Mouse (Mus musculus): Measurements from ENCODE around the gene Szt2. TPM values are rescaled to one million over a fixed set of nuclear protein-coding genes. Genes with fewer than 3 reads are reported as not detected.

Gene Szt2
- polyA plus RNA-seq, 1 experiment from 2014 or later = 7.6 TPM

- Histone ChIP-seq H3K27ac (ENCODE audit: low read depth, low read length) (no peak overlapping the region), H3K4me1 (ENCODE audit: control insufficient read depth, insufficient read depth, low read length) (no peaks in the 10 kb centered on the region), H3K4me2 (no peak overlapping the region), H3K9ac (ENCODE audit: low read depth, low read length) (no peak overlapping the region), H3K4me3 (ENCODE audit: low read depth, low read length) (no peak overlapping the region), H3K9me3 (replicated peaks; ENCODE audit: control insufficient read depth, low read length) (no peaks in the 10 kb centered on the region), H3K36me3 (ENCODE audit: control insufficient read depth, insufficient read depth, low read length) (peaks cover 35% of the 10 kb centered on the region), H3K27me3 (ENCODE audit: control insufficient read depth, insufficient read depth, low read length) (no peaks in the 10 kb centered on the region)
- no peak for ATAC-seq (replicated peaks; ENCODE audit: insufficient number of reproducible peaks, low FRiP score, low TSS enrichment)
- WGBS (ENCODE audit: insufficient replicate concordance) = 84% methylated on average over 13 of the region's 13 CpGs
These were observed 8.2 kb upstream of the Szt2 start for GRCm38 (mm10) chr4:118417112-118417797.

- Histone ChIP-seq H3K27ac (ENCODE audit: low read depth, low read length) (no peak overlapping the region), H3K4me2 (no peak overlapping the region), H3K9ac (ENCODE audit: low read depth, low read length) (no peak overlapping the region), H3K4me1 (ENCODE audit: control insufficient read depth, insufficient read depth, low read length) (no peaks in the 10 kb centered on the region), H3K36me3 (ENCODE audit: control insufficient read depth, insufficient read depth, low read length) (peaks cover 39% of the 10 kb centered on the region), H3K9me3 (replicated peaks; ENCODE audit: control insufficient read depth, low read length) (no peaks in the 10 kb centered on the region), H3K27me3 (ENCODE audit: control insufficient read depth, insufficient read depth, low read length) (no peaks in the 10 kb centered on the region), H3K4me3 (ENCODE audit: low read depth, low read length) (no peak overlapping the region)
- WGBS (ENCODE audit: insufficient replicate concordance) = 87% methylated on average over 5 of the region's 5 CpGs
- ATAC-seq (replicated peaks; ENCODE audit: insufficient number of reproducible peaks, low FRiP score, low TSS enrichment) = no peak
These were observed 7.3 kb upstream of the Szt2 start for GRCm38 (mm10) chr4:118416329-118416728.

GRCm38 (mm10) chr4:118415779-118416178, 6.7 kb upstream of the Szt2 start:
- no peaks in the 10 kb centered on the region for H3K9me3 ChIP-seq (replicated peaks; ENCODE audit: control insufficient read depth, low read length)
- no peak overlapping the region for H3K9ac ChIP-seq (ENCODE audit: low read depth, low read length)
- whole genome bisulfite sequencing (ENCODE audit: insufficient replicate concordance) = 80% methylated on average over 2 of the region's 2 CpGs
- no peak for ATAC-seq (replicated peaks; ENCODE audit: insufficient number of reproducible peaks, low FRiP score, low TSS enrichment)
- peaks cover 38% of the 10 kb centered on the region for H3K36me3 ChIP-seq (ENCODE audit: control insufficient read depth, insufficient read depth, low read length)
- no peaks in the 10 kb centered on the region for H3K4me1 ChIP-seq (ENCODE audit: control insufficient read depth, insufficient read depth, low read length)
- H3K27ac ChIP-seq (ENCODE audit: low read depth, low read length) = no peak overlapping the region
- no peaks in the 10 kb centered on the region for H3K27me3 ChIP-seq (ENCODE audit: control insufficient read depth, insufficient read depth, low read length)
- no peak overlapping the region for H3K4me2 ChIP-seq
- H3K4me3 ChIP-seq (ENCODE audit: low read depth, low read length) = no peak overlapping the region

GRCm38 (mm10) chr4:118413553-118413952, 4.5 kb upstream of the Szt2 start:
- Histone ChIP-seq H3K27ac (ENCODE audit: low read depth, low read length) (no peak overlapping the region), H3K36me3 (ENCODE audit: control insufficient read depth, insufficient read depth, low read length) (peaks cover 35% of the 10 kb centered on the region), H3K4me2 (no peak overlapping the region), H3K27me3 (ENCODE audit: control insufficient read depth, insufficient read depth, low read length) (no peaks in the 10 kb centered on the region), H3K4me1 (ENCODE audit: control insufficient read depth, insufficient read depth, low read length) (peaks cover 6% of the 10 kb centered on the region; the same call in 1 of the 2 replicates), H3K9me3 (replicated peaks; ENCODE audit: control insufficient read depth, low read length) (no peaks in the 10 kb centered on the region), H3K9ac (ENCODE audit: low read depth, low read length) (no peak overlapping the region), H3K4me3 (ENCODE audit: low read depth, low read length) (no peak overlapping the region)
- ATAC-seq (replicated peaks; ENCODE audit: insufficient number of reproducible peaks, low FRiP score, low TSS enrichment) = no peak
- 91% methylated on average over 5 of the region's 5 CpGs for WGBS (ENCODE audit: insufficient replicate concordance)

- H3K4me1 ChIP-seq (ENCODE audit: control insufficient read depth, insufficient read depth, low read length) = peaks cover 11% of the 10 kb centered on the region; the same call in 1 of the 2 replicates
- peaks cover 25% of the 10 kb centered on the region for H3K36me3 ChIP-seq (ENCODE audit: control insufficient read depth, insufficient read depth, low read length)
- no peak overlapping the region for H3K27ac ChIP-seq (ENCODE audit: low read depth, low read length)
- ATAC-seq (replicated peaks; ENCODE audit: insufficient number of reproducible peaks, low FRiP score, low TSS enrichment) = no peak
- WGBS (ENCODE audit: insufficient replicate concordance) = 92% methylated on average over 5 of the region's 5 CpGs
- no peak overlapping the region for H3K4me2 ChIP-seq
- H3K4me3 ChIP-seq (ENCODE audit: low read depth, low read length) = no peak overlapping the region
- H3K9ac ChIP-seq (ENCODE audit: low read depth, low read length) = no peak overlapping the region
- H3K27me3 ChIP-seq (ENCODE audit: control insufficient read depth, insufficient read depth, low read length) = no peaks in the 10 kb centered on the region
- no peaks in the 10 kb centered on the region for H3K9me3 ChIP-seq (replicated peaks; ENCODE audit: control insufficient read depth, low read length)
These were observed 1.8 kb upstream of the Szt2 start for GRCm38 (mm10) chr4:118410871-118411270.

- H3K36me3 ChIP-seq (ENCODE audit: control insufficient read depth, insufficient read depth, low read length) = peaks cover 28% of the 10 kb centered on the region
- no peak overlapping the region for H3K4me3 ChIP-seq (ENCODE audit: low read depth, low read length)
- H3K4me2 ChIP-seq = no peak overlapping the region
- H3K27me3 ChIP-seq (ENCODE audit: control insufficient read depth, insufficient read depth, low read length) = no peaks in the 10 kb centered on the region
- no peak for ATAC-seq (replicated peaks; ENCODE audit: insufficient number of reproducible peaks, low FRiP score, low TSS enrichment)
- no peaks in the 10 kb centered on the region for H3K9me3 ChIP-seq (replicated peaks; ENCODE audit: control insufficient read depth, low read length)
- no peaks in the 10 kb centered on the region for H3K4me1 ChIP-seq (ENCODE audit: control insufficient read depth, insufficient read depth, low read length)
- H3K27ac ChIP-seq (ENCODE audit: low read depth, low read length) = no peak overlapping the region
- H3K9ac ChIP-seq (ENCODE audit: low read depth, low read length) = no peak overlapping the region
- WGBS (ENCODE audit: insufficient replicate concordance) = 92% methylated on average over 12 of the region's 12 CpGs
These were observed 6.4 kb downstream of the Szt2 start for GRCm38 (mm10) chr4:118402701-118403100.

- Histone ChIP-seq H3K4me2 (no peak overlapping the region), H3K27ac (ENCODE audit: low read depth, low read length) (no peak overlapping the region), H3K4me3 (ENCODE audit: low read depth, low read length) (no peak overlapping the region), H3K36me3 (ENCODE audit: control insufficient read depth, insufficient read depth, low read length) (peaks cover 31% of the 10 kb centered on the region), H3K9ac (ENCODE audit: low read depth, low read length) (0 out of 2 replicates have a peak overlapping the region, but pooled peaks have one; percentile 16), H3K9me3 (replicated peaks; ENCODE audit: control insufficient read depth, low read length) (no peaks in the 10 kb centered on the region), H3K27me3 (ENCODE audit: control insufficient read depth, insufficient read depth, low read length) (no peaks in the 10 kb centered on the region), H3K4me1 (ENCODE audit: control insufficient read depth, insufficient read depth, low read length) (no peaks in the 10 kb centered on the region)
- WGBS (ENCODE audit: insufficient replicate concordance) = 68% methylated on average over 5 of the region's 5 CpGs
- ATAC-seq (replicated peaks; ENCODE audit: insufficient number of reproducible peaks, low FRiP score, low TSS enrichment) = no peak
These were observed 7.2 kb downstream of the Szt2 start for GRCm38 (mm10) chr4:118401918-118402317.

DNA sequence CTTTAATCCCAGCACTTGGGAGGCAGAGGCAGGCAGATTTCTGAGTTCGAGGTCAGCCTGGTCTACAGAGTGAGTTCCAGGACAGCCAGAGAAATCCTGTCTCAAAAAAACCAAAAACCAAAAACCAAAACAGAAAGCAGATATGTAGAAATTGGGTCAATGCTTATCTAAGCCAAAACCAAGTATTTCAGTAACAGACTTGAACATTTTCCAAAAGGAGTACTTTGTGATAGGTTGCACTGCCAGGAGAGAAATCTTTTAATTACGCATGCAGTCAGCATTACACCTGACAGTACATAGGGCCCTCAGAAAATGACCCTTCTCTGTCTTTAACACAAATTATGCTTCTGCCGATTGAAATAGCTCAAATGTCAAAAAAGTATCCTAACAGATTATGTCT, 7.7 kb downstream of the Szt2 start:
- Histone ChIP-seq H3K27ac (ENCODE audit: low read depth, low read length) (no peak overlapping the region), H3K27me3 (ENCODE audit: control insufficient read depth, insufficient read depth, low read length) (no peaks in the 10 kb centered on the region), H3K9ac (ENCODE audit: low read depth, low read length) (no peak overlapping the region), H3K4me3 (ENCODE audit: low read depth, low read length) (no peak overlapping the region), H3K36me3 (ENCODE audit: control insufficient read depth, insufficient read depth, low read length) (peaks cover 31% of the 10 kb centered on the region), H3K9me3 (replicated peaks; ENCODE audit: control insufficient read depth, low read length) (no peaks in the 10 kb centered on the region), H3K4me2 (no peak overlapping the region), H3K4me1 (ENCODE audit: control insufficient read depth, insufficient read depth, low read length) (no peaks in the 10 kb centered on the region)
- ATAC-seq (replicated peaks; ENCODE audit: insufficient number of reproducible peaks, low FRiP score, low TSS enrichment) = no peak
- WGBS (ENCODE audit: insufficient replicate concordance) = 89% methylated on average over 3 of the region's 3 CpGs

- no peak overlapping the region for H3K4me2 ChIP-seq
- H3K4me3 ChIP-seq (ENCODE audit: low read depth, low read length) = no peak overlapping the region
- H3K36me3 ChIP-seq (ENCODE audit: control insufficient read depth, insufficient read depth, low read length) = peaks cover 33% of the 10 kb centered on the region
- ATAC-seq (replicated peaks; ENCODE audit: insufficient number of reproducible peaks, low FRiP score, low TSS enrichment) = no peak
- no peak overlapping the region for H3K27ac ChIP-seq (ENCODE audit: low read depth, low read length)
- H3K4me1 ChIP-seq (ENCODE audit: control insufficient read depth, insufficient read depth, low read length) = peaks cover 17% of the 10 kb centered on the region
- H3K27me3 ChIP-seq (ENCODE audit: control insufficient read depth, insufficient read depth, low read length) = no peaks in the 10 kb centered on the region
- H3K9me3 ChIP-seq (replicated peaks; ENCODE audit: control insufficient read depth, low read length) = no peaks in the 10 kb centered on the region
- H3K9ac ChIP-seq (ENCODE audit: low read depth, low read length) = no peak overlapping the region
- WGBS (ENCODE audit: insufficient replicate concordance) = 88% methylated on average over 6 of the region's 6 CpGs
These were observed 10.7 kb downstream of the Szt2 start for GRCm38 (mm10) chr4:118398400-118398799.

Measured in heart, embryonic 11.5 days (tissue).